Mouse (Mus musculus) liver, embryonic 14.5 days (tissue): ENCODE results near the gene Myrfl. TPM values are rescaled to one million over a fixed set of nuclear protein-coding genes. Genes with fewer than 3 reads are reported as not detected.

Experiments
- ATAC-seq: fragments of 200-750 bp; cut with Nextera tagmentation; 2 replicates; pipeline ENCODE4 v1.8.0; 2017; ENCODE audit warnings: moderate number of reproducible peaks, mild to moderate bottlenecking, moderate library complexity; ENCODE audit not compliant: insufficient read depth
- DNase-seq, 3 experiments: peaks; one replicate each; pipeline ENCODE4 v3.0.0-alpha.2; 2012 to 2013; ENCODE audit warnings: low read depth in 3 of 3, low spot score in 3 of 3
- H3K27ac ChIP-seq: fragments of 300-500 bp; sonication (generic); 2 replicates; pipeline ENCODE4 v1.5.1; 2014; ENCODE audit warnings: moderate library complexity, mild to moderate bottlenecking, control low read depth, inconsistent platforms
- H3K27me3 ChIP-seq: fragments of 300-500 bp; sonication (generic); 2 replicates; pipeline ENCODE4 v1.6.1; 2014; ENCODE audit warnings: mild to moderate bottlenecking, low read length, moderate library complexity; ENCODE audit not compliant: control insufficient read depth, insufficient read depth
- H3K36me3 ChIP-seq: fragments of 300-500 bp; sonication (generic); replicated peaks from 2 replicates; pipeline ENCODE4 v1.6.1; 2014; ENCODE audit warnings: low read depth; ENCODE audit not compliant: control insufficient read depth, insufficient read depth
- H3K4me1 ChIP-seq, 2 experiments: fragments of 200-500 bp in 1 of 2; fragments of 300-500 bp in 1 of 2; sonication (generic) in 1 of 2; replicated peaks; 2 replicates each; pipeline ENCODE4 v1.6.1; 2012 to 2014; ENCODE audit warnings: antibody characterized with exemption in 1 of 2, inconsistent platforms in 1 of 2, low read length in 1 of 2; ENCODE audit not compliant: control insufficient read depth in 2 of 2, insufficient read depth in 2 of 2
- H3K4me2 ChIP-seq: fragments of 300-500 bp; sonication (generic); 2 replicates; pipeline ENCODE4 v1.6.1; 2014; ENCODE audit warnings: low read depth, mild to moderate bottlenecking, control low read depth, moderate library complexity
- H3K4me3 ChIP-seq, 2 experiments: fragments of 200-500 bp in 1 of 2; fragments of 300-500 bp in 1 of 2; sonication (generic) in 1 of 2; 2 replicates each; pipeline ENCODE4 v1.5.1; 2012 to 2014; ENCODE audit warnings: low read depth in 2 of 2, low read length in 2 of 2, mild to moderate bottlenecking in 2 of 2, control low read depth in 1 of 2, inconsistent platforms in 1 of 2, moderate library complexity in 1 of 2; ENCODE audit not compliant: insufficient read depth in 1 of 2
- H3K9ac ChIP-seq: fragments of 300-500 bp; sonication (generic); replicated peaks from 2 replicates; pipeline ENCODE4 v1.6.1; 2014; ENCODE audit warnings: mild to moderate bottlenecking, control low read depth, moderate library complexity
- H3K9me3 ChIP-seq: fragments of 300-500 bp; sonication (generic); 2 replicates; pipeline ENCODE4 v1.6.1; 2016; ENCODE audit warnings: low read length, mixed read lengths; ENCODE audit not compliant: control insufficient read depth
- CTCF ChIP-seq: IDR thresholded peaks from 2 replicates; pipeline ENCODE4 v1.5.1; 2016; ENCODE audit warnings: antibody characterized with exemption, low read depth, control low read depth
- EP300 ChIP-seq: IDR thresholded peaks from 2 replicates; pipeline ENCODE4 v1.6.1; 2016; ENCODE audit warnings: antibody characterized with exemption, low read depth
- WGBS: fragments of 180-500 bp; shearing (Covaris S2); extraction: QIAGEN DNeasy Blood & Tissue Kit; methylation state at CpG from one replicate; pipeline ENCODE4 v1.1.7; 2014; ENCODE audit not compliant: insufficient replicate concordance; 5-methylcytosine and 5-hydroxymethylcytosine counted together
- polyA plus RNA-seq, 2 experiments: library from polyadenylated mRNA; depleted of rRNA in 1 of 2; stranded (reverse) in 1 of 2; unstranded in 1 of 2; fragments of >200 nt; fragmentation: Nextera tagmentation in 1 of 2; extraction: Ambion mirVana in 1 of 2; gene quantifications; 2 replicates each; pipeline versions ENCODE4 v1.2.1 to v1.2.3; 2012 to 2014

Myrfl gene
- polyA plus RNA-seq, 2 experiments, result not detected

GRCm38 (mm10) chr10:116741343-116741742 is 155.4 kb downstream of the Myrfl start:
- Histone ChIP-seq H3K36me3 (no peaks in the 10 kb centered on the region), H3K9ac (no peak overlapping the region), H3K27me3 (no peaks in the 10 kb centered on the region), H3K9me3 (no peaks in the 10 kb centered on the region), H3K4me1 (no peaks in the 10 kb centered on the region), H3K4me2 (peak overlapping the region; percentile 6; the same call in 1 of the 2 replicates), H3K27ac (no peak overlapping the region), H3K4me3 (no peak overlapping the region)
- WGBS, result 53% methylated on average over 6 of the region's 6 CpGs
- ATAC-seq (no peak), DNase-seq (no peak)
- no peak for TF ChIP-seq EP300
- TF ChIP-seq CTCF, result no peak

GRCm38 (mm10) chr10:116740073-116740472 is 156.6 kb downstream of the Myrfl start:
- Histone ChIP-seq H3K27ac (no peak overlapping the region), H3K4me1 (no peaks in the 10 kb centered on the region)
- no peak for DNase-seq

GRCm38 (mm10) chr10:116738533-116738932 is 158.2 kb downstream of the Myrfl start:
- H3K9me3 ChIP-seq, result no peaks in the 10 kb centered on the region
- DNase-seq, result no peak
- H3K36me3 ChIP-seq, result no peaks in the 10 kb centered on the region
- no peak overlapping the region for H3K4me2 ChIP-seq
- no peak overlapping the region for H3K27ac ChIP-seq
- TF ChIP-seq EP300 (no peak), CTCF (no peak)
- H3K9ac ChIP-seq, result no peak overlapping the region
- no peaks in the 10 kb centered on the region for H3K27me3 ChIP-seq
- H3K4me1 ChIP-seq, result no peaks in the 10 kb centered on the region
- H3K4me3 ChIP-seq, result no peak overlapping the region
- 58% methylated on average over 8 of the region's 8 CpGs for WGBS
- no peak for ATAC-seq

More at GRCm38 (mm10) chr10:116740073-116740472, 156.6 kb downstream of the Myrfl start:
- no peak for TF ChIP-seq EP300
- no peak for TF ChIP-seq CTCF
- Histone ChIP-seq H3K9me3 (no peaks in the 10 kb centered on the region), H3K4me2 (no peak overlapping the region), H3K9ac (no peak overlapping the region), H3K36me3 (no peaks in the 10 kb centered on the region), H3K27me3 (no peaks in the 10 kb centered on the region), H3K4me3 (no peak overlapping the region)
- 77% methylated on average over 7 of the region's 7 CpGs for WGBS
- no peak for ATAC-seq

- WGBS, result 73% methylated on average over 8 of the region's 8 CpGs
- ATAC-seq (no peak), DNase-seq (no peak)
- H3K27me3 ChIP-seq, result no peaks in the 10 kb centered on the region
- no peak overlapping the region for H3K27ac ChIP-seq
- no peak overlapping the region for H3K9ac ChIP-seq
- H3K4me1 ChIP-seq, result no peaks in the 10 kb centered on the region
- no peaks in the 10 kb centered on the region for H3K36me3 ChIP-seq
- TF ChIP-seq CTCF (no peak), EP300 (no peak)
- H3K4me3 ChIP-seq, result no peak overlapping the region
- no peaks in the 10 kb centered on the region for H3K9me3 ChIP-seq
- no peak overlapping the region for H3K4me2 ChIP-seq
These were observed 161.1 kb downstream of the Myrfl start for GRCm38 (mm10) chr10:116735607-116736006.

- Histone ChIP-seq H3K36me3 (no peaks in the 10 kb centered on the region), H3K9me3 (no peaks in the 10 kb centered on the region), H3K27ac (no peak overlapping the region), H3K9ac (no peak overlapping the region), H3K4me3 (no peak overlapping the region), H3K4me2 (no peak overlapping the region), H3K27me3 (no peaks in the 10 kb centered on the region), H3K4me1 (no peaks in the 10 kb centered on the region)
- DNase-seq, result no peak
- ATAC-seq, result no peak
- WGBS, result 57% methylated on average over 7 of the region's 7 CpGs
- no peak for TF ChIP-seq CTCF
- TF ChIP-seq EP300, result no peak
These were observed 163.1 kb downstream of the Myrfl start for GRCm38 (mm10) chr10:116733651-116734050.
